Mouse (Mus musculus) embryonic facial prominence, embryonic 11.5 days (tissue): ENCODE measurements around the gene Lztfl1. TPM values are rescaled to one million over a fixed set of nuclear protein-coding genes. Genes with fewer than 3 reads are reported as not detected.

Experiments
- ATAC-seq: fragments of 200-750 bp; cut with Nextera tagmentation; replicated peaks from 2 replicates; pipeline ENCODE4 v1.8.0; 2017; ENCODE audit warnings: low read depth; ENCODE audit not compliant: insufficient number of reproducible peaks, low FRiP score, low TSS enrichment
- DNase-seq: peaks from one replicate; pipeline ENCODE4 v3.0.0-alpha.2; 2015; ENCODE audit warnings: low spot score
- H3K27ac ChIP-seq: fragments of 300-500 bp; sonication (generic); replicated peaks from 2 replicates; pipeline ENCODE4 v1.5.1; 2014; ENCODE audit warnings: mild to moderate bottlenecking, low read depth, low read length, control low read depth
- H3K27me3 ChIP-seq: fragments of 300-500 bp; sonication (generic); 2 replicates; pipeline ENCODE4 v1.6.1; 2014; ENCODE audit warnings: mild to moderate bottlenecking, low read length, moderate library complexity, mixed read lengths; ENCODE audit not compliant: control insufficient read depth, insufficient read depth
- H3K36me3 ChIP-seq: fragments of 300-500 bp; sonication (generic); replicated peaks from 2 replicates; pipeline ENCODE4 v1.6.1; 2014; ENCODE audit warnings: low read depth, mild to moderate bottlenecking, low read length, moderate library complexity, mixed read lengths; ENCODE audit not compliant: control insufficient read depth, insufficient read depth
- H3K4me1 ChIP-seq: fragments of 300-500 bp; sonication (generic); 2 replicates; pipeline ENCODE4 v1.6.1; 2014; ENCODE audit warnings: low read length, mixed read lengths; ENCODE audit not compliant: control insufficient read depth, insufficient read depth
- H3K4me2 ChIP-seq: fragments of 300-500 bp; sonication (generic); 2 replicates; pipeline ENCODE4 v1.6.1; 2014; ENCODE audit warnings: low read depth, mild to moderate bottlenecking, control low read depth, low read length, moderate library complexity
- H3K4me3 ChIP-seq: fragments of 300-500 bp; sonication (generic); 2 replicates; pipeline ENCODE4 v1.5.1; 2014; ENCODE audit warnings: low read depth, low read length, control low read depth
- H3K9ac ChIP-seq: fragments of 300-500 bp; sonication (generic); replicated peaks from 2 replicates; pipeline ENCODE4 v1.6.1; 2014; ENCODE audit warnings: mild to moderate bottlenecking, control low read depth, low read length
- H3K9me3 ChIP-seq: fragments of 300-500 bp; sonication (generic); replicated peaks from 2 replicates; pipeline ENCODE4 v1.6.1; 2016; ENCODE audit warnings: mild to moderate bottlenecking, low read length, inconsistent platforms, mixed read lengths; ENCODE audit not compliant: control insufficient read depth
- WGBS: fragments of 180-500 bp; shearing (Covaris S2); extraction: QIAGEN DNeasy Blood & Tissue Kit; methylation state at CpG from one replicate; pipeline ENCODE4 v1.1.7; 2014; 5-methylcytosine and 5-hydroxymethylcytosine counted together
- polyA plus RNA-seq: library from polyadenylated mRNA; unstranded; fragments of >200 nt; fragmentation: Nextera tagmentation; extraction: Ambion mirVana; gene quantifications from 2 replicates; pipeline ENCODE4 v1.2.1, GENCODE M21; 2014

Lztfl1 gene
- polyA plus RNA-seq = 56.1 and 60.1 TPM in 2 replicates

- DNase-seq (peak; percentile 100), ATAC-seq (peak; percentile 99)
- H3K4me2 ChIP-seq = peak within 1 kb of the TSS; percentile 46
- no peaks in the 10 kb centered on the region for H3K27me3 ChIP-seq
- H3K9ac ChIP-seq = peak within 1 kb of the TSS; percentile 79
- no peaks in the 10 kb centered on the region for H3K9me3 ChIP-seq
- no peaks in the 10 kb centered on the region for H3K36me3 ChIP-seq
- H3K27ac ChIP-seq = 0 out of 2 replicates have a peak within 1 kb of the TSS, but pooled peaks have one; percentile 16
- H3K4me1 ChIP-seq = no peaks in the 10 kb centered on the region
- under 1% methylated on average over 54 of the region's 55 CpGs for WGBS
- H3K4me3 ChIP-seq = peak within 1 kb of the TSS; percentile 84
Measured at GRCm38 (mm10) chr9:123717186-123718008, at the start of gene Lztfl1. Gene Lztfl1, minus strand, starts transcription at chr9:123717697.

GRCm38 (mm10) chr9:123766996-123767395 is 49.5 kb upstream of the Lztfl1 start:
- Histone ChIP-seq H3K4me1 (no peaks in the 10 kb centered on the region), H3K4me3 (no peak overlapping the region), H3K9me3 (no peaks in the 10 kb centered on the region), H3K27ac (no peak overlapping the region), H3K9ac (no peak overlapping the region), H3K36me3 (no peaks in the 10 kb centered on the region), H3K27me3 (no peaks in the 10 kb centered on the region), H3K4me2 (no peak overlapping the region)
- ATAC-seq = no peak
- no peak for DNase-seq
- WGBS = 86% methylated on average over 3 of the region's 3 CpGs

GRCm38 (mm10) chr9:123763771-123764170 is 46.3 kb upstream of the Lztfl1 start:
- Histone ChIP-seq H3K9me3 (no peaks in the 10 kb centered on the region), H3K36me3 (no peaks in the 10 kb centered on the region), H3K4me3 (no peak overlapping the region), H3K4me2 (no peak overlapping the region), H3K4me1 (no peaks in the 10 kb centered on the region), H3K27me3 (no peaks in the 10 kb centered on the region), H3K9ac (no peak overlapping the region), H3K27ac (no peak overlapping the region)
- WGBS = 81% methylated on average over 3 of the region's 3 CpGs
- no peak for ATAC-seq
- DNase-seq = no peak

GRCm38 (mm10) chr9:123762886-123763285 is 45.4 kb upstream of the Lztfl1 start:
- Histone ChIP-seq H3K27me3 (no peaks in the 10 kb centered on the region), H3K4me3 (no peak overlapping the region), H3K36me3 (no peaks in the 10 kb centered on the region), H3K4me2 (no peak overlapping the region), H3K4me1 (no peaks in the 10 kb centered on the region), H3K9me3 (no peaks in the 10 kb centered on the region), H3K9ac (no peak overlapping the region), H3K27ac (no peak overlapping the region)
- WGBS = 86% methylated on average over 4 of the region's 4 CpGs
- no peak for DNase-seq
- ATAC-seq = no peak

GRCm38 (mm10) chr9:123760806-123761205 is 43.3 kb upstream of the Lztfl1 start:
- Histone ChIP-seq H3K9ac (no peak overlapping the region), H3K9me3 (no peaks in the 10 kb centered on the region), H3K27me3 (no peaks in the 10 kb centered on the region), H3K4me1 (no peaks in the 10 kb centered on the region), H3K4me2 (no peak overlapping the region), H3K4me3 (no peak overlapping the region), H3K36me3 (no peaks in the 10 kb centered on the region), H3K27ac (no peak overlapping the region)
- DNase-seq = no peak
- ATAC-seq = no peak
- 78% methylated on average over 3 of the region's 3 CpGs for WGBS

GRCm38 (mm10) chr9:123758645-123759044 is 41.1 kb upstream of the Lztfl1 start:
- Histone ChIP-seq H3K27me3 (no peaks in the 10 kb centered on the region), H3K4me1 (no peaks in the 10 kb centered on the region), H3K27ac (no peak overlapping the region), H3K36me3 (no peaks in the 10 kb centered on the region), H3K4me3 (no peak overlapping the region), H3K9ac (no peak overlapping the region), H3K4me2 (no peak overlapping the region), H3K9me3 (no peaks in the 10 kb centered on the region)
- no peak for ATAC-seq
- DNase-seq = no peak
- WGBS = 80% methylated on average over 4 of the region's 4 CpGs

GRCm38 (mm10) chr9:123758156-123758555 is 40.7 kb upstream of the Lztfl1 start:
- WGBS = 83% methylated on average over 1 of the region's 1 CpGs

GRCm38 (mm10) chr9:123757326-123757725 is 39.8 kb upstream of the Lztfl1 start:
- H3K4me3 ChIP-seq = no peak overlapping the region
- H3K4me2 ChIP-seq = no peak overlapping the region
- H3K4me1 ChIP-seq = no peaks in the 10 kb centered on the region
- H3K9ac ChIP-seq = no peak overlapping the region
- H3K27me3 ChIP-seq = no peaks in the 10 kb centered on the region
- ATAC-seq (no peak), DNase-seq (no peak)
- no peaks in the 10 kb centered on the region for H3K9me3 ChIP-seq
- no peak overlapping the region for H3K27ac ChIP-seq
- 56% methylated on average over 2 of the region's 2 CpGs for WGBS
- no peaks in the 10 kb centered on the region for H3K36me3 ChIP-seq

More at GRCm38 (mm10) chr9:123758156-123758555, 40.7 kb upstream of the Lztfl1 start:
- Histone ChIP-seq H3K27me3 (no peaks in the 10 kb centered on the region), H3K4me1 (no peaks in the 10 kb centered on the region), H3K4me3 (no peak overlapping the region), H3K9ac (no peak overlapping the region), H3K36me3 (no peaks in the 10 kb centered on the region), H3K9me3 (no peaks in the 10 kb centered on the region), H3K4me2 (no peak overlapping the region), H3K27ac (no peak overlapping the region)
- ATAC-seq = no peak
- no peak for DNase-seq
